Mouse (Mus musculus) limb, embryonic 12.5 days (tissue): ENCODE data around the gene Mmp19. TPM values are rescaled to one million over a fixed set of nuclear protein-coding genes. Genes with fewer than 3 reads are reported as not detected.

ENCODE experiments used
- ATAC-seq: fragments of 200-750 bp; cut with Nextera tagmentation; 2 replicates; pipeline ENCODE4 v1.8.0; 2017; ENCODE audit warnings: low read depth, moderate TSS enrichment; ENCODE audit not compliant: insufficient number of reproducible peaks, insufficient read depth, low FRiP score, low TSS enrichment
- H3K27ac ChIP-seq: fragments of 300-500 bp; sonication (generic); 2 replicates; pipeline ENCODE4 v1.5.1; 2016; ENCODE audit warnings: mild to moderate bottlenecking, moderate library complexity
- H3K27me3 ChIP-seq: fragments of 300-500 bp; sonication (generic); 2 replicates; pipeline ENCODE4 v1.6.1; 2016; ENCODE audit warnings: mild to moderate bottlenecking, moderate library complexity
- H3K36me3 ChIP-seq: fragments of 300-500 bp; sonication (generic); 2 replicates; pipeline ENCODE4 v1.6.1; 2016; ENCODE audit warnings: mild to moderate bottlenecking, moderate library complexity
- H3K4me1 ChIP-seq: fragments of 300-500 bp; sonication (generic); replicated peaks from 2 replicates; pipeline ENCODE4 v1.6.1; 2016
- H3K4me2 ChIP-seq: fragments of 300-500 bp; sonication (generic); 2 replicates; pipeline ENCODE4 v1.6.1; 2016; ENCODE audit warnings: mild to moderate bottlenecking, moderate library complexity
- H3K4me3 ChIP-seq: fragments of 300-500 bp; sonication (generic); replicated peaks from 2 replicates; pipeline ENCODE4 v1.5.1; 2016; ENCODE audit warnings: mild to moderate bottlenecking
- H3K9ac ChIP-seq: fragments of 300-500 bp; sonication (generic); replicated peaks from 2 replicates; pipeline ENCODE4 v1.6.1; 2016; ENCODE audit warnings: mild to moderate bottlenecking, moderate library complexity
- H3K9me3 ChIP-seq: fragments of 300-500 bp; sonication (generic); 2 replicates; pipeline ENCODE4 v1.6.1; 2016; ENCODE audit warnings: mild to moderate bottlenecking, moderate library complexity
- WGBS: fragments of 180-500 bp; shearing (Covaris S2); methylation state at CpG from one replicate; pipeline ENCODE4 v1.1.7; 2016; 5-methylcytosine and 5-hydroxymethylcytosine counted together
- polyA plus RNA-seq: library from polyadenylated mRNA; unstranded; fragments of >200 nt; fragmentation: Nextera tagmentation; extraction: Ambion mirVana; gene quantifications from 2 replicates; pipeline ENCODE4 v1.2.1, GENCODE M21; 2016

Gene Mmp19
- polyA plus RNA-seq, 1 experiment from 2014 or later, result 0.50 TPM

DNA sequence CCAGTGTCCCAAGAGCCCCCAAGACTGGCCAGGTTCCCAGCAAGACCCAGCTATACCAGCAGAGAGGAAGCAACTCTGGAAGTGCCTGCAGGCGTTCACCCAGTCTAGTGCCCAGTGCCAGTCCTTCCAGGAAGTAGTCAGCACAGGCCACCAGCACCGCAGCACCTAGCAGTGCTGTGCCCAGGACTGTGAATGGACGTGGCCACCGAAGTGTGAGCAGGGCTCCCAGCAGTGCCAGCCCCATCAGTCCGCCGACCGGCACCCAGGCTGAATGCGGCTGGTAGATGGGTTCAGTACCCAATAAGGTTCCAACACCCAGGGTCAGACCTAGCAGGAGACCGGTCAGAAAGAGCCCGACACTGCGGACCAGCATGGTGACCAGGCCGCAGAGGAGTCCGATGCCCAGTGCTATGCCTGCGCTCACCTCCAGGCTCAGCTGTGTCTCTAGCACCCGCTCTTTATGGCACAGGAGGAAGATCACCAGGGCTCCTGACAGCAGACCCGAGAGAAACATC is 11.3 kb downstream of the Mmp19 start:
- peaks cover 56% of the 10 kb centered on the region for H3K36me3 ChIP-seq
- ATAC-seq, result no peak
- no peaks in the 10 kb centered on the region for H3K27me3 ChIP-seq
- H3K4me2 ChIP-seq, result no peak overlapping the region
- H3K9me3 ChIP-seq, result no peaks in the 10 kb centered on the region
- H3K27ac ChIP-seq, result no peak overlapping the region
- 88% methylated on average over 16 of the region's 16 CpGs for WGBS
- peaks cover 24% of the 10 kb centered on the region for H3K4me1 ChIP-seq
- H3K4me3 ChIP-seq, result no peak overlapping the region
- H3K9ac ChIP-seq, result peak overlapping the region; percentile 84; the same call in 1 of the 2 replicates

GRCm38 (mm10) chr10:128802956-128803355 is 12.2 kb downstream of the Mmp19 start:
- no peaks in the 10 kb centered on the region for H3K27me3 ChIP-seq
- peaks cover 55% of the 10 kb centered on the region for H3K36me3 ChIP-seq
- WGBS, result 57% methylated on average over 4 of the region's 4 CpGs
- H3K27ac ChIP-seq, result peak overlapping the region; percentile 99; the same call in 1 of the 2 replicates
- H3K9ac ChIP-seq, result peak overlapping the region; percentile 84
- H3K9me3 ChIP-seq, result no peaks in the 10 kb centered on the region
- peak overlapping the region; percentile 87 for H3K4me2 ChIP-seq
- ATAC-seq, result no peak
- H3K4me3 ChIP-seq, result peak overlapping the region; percentile 77
- H3K4me1 ChIP-seq, result peaks cover 34% of the 10 kb centered on the region

GRCm38 (mm10) chr10:128803361-128803760 is 12.7 kb downstream of the Mmp19 start:
- WGBS, result 11% methylated on average over 6 of the region's 6 CpGs
- peaks cover 54% of the 10 kb centered on the region for H3K36me3 ChIP-seq
- ATAC-seq, result no peak
- H3K4me3 ChIP-seq, result peak overlapping the region; percentile 77
- H3K4me1 ChIP-seq, result peaks cover 38% of the 10 kb centered on the region
- H3K4me2 ChIP-seq, result peak overlapping the region; percentile 87
- no peaks in the 10 kb centered on the region for H3K9me3 ChIP-seq
- H3K27ac ChIP-seq, result peak overlapping the region; percentile 99
- peak overlapping the region; percentile 84 for H3K9ac ChIP-seq
- H3K27me3 ChIP-seq, result no peaks in the 10 kb centered on the region

- no peaks in the 10 kb centered on the region for H3K27me3 ChIP-seq
- peaks cover 54% of the 10 kb centered on the region for H3K36me3 ChIP-seq
- WGBS, result under 1% methylated on average over 14 of the region's 14 CpGs
- peak within 1 kb of the TSS; percentile 87 for H3K4me2 ChIP-seq
- peaks cover 42% of the 10 kb centered on the region for H3K4me1 ChIP-seq
- peak; percentile 4; the same call in 1 of the 2 replicates for ATAC-seq
- H3K4me3 ChIP-seq, result peak within 1 kb of the TSS; percentile 77
- peak within 1 kb of the TSS; percentile 84 for H3K9ac ChIP-seq
- H3K27ac ChIP-seq, result peak within 1 kb of the TSS; percentile 99
- H3K9me3 ChIP-seq, result no peaks in the 10 kb centered on the region
Observed at GRCm38 (mm10) chr10:128803771-128804270, 13.1 kb downstream of the Mmp19 start, which contains the start of gene Dnajc14. Gene Dnajc14, plus strand, starts transcription at chr10:128804062.

- H3K9me3 ChIP-seq, result no peaks in the 10 kb centered on the region
- H3K27ac ChIP-seq, result peak within 1 kb of the TSS; percentile 99
- H3K9ac ChIP-seq, result peak within 1 kb of the TSS; percentile 84
- peaks cover 49% of the 10 kb centered on the region for H3K4me1 ChIP-seq
- WGBS, result under 1% methylated on average over 27 of the region's 28 CpGs
- peaks cover 57% of the 10 kb centered on the region for H3K36me3 ChIP-seq
- H3K4me3 ChIP-seq, result peak within 1 kb of the TSS; percentile 77
- H3K4me2 ChIP-seq, result peak within 1 kb of the TSS; percentile 87
- H3K27me3 ChIP-seq, result no peaks in the 10 kb centered on the region
- peak; percentile 33 for ATAC-seq
Observed at GRCm38 (mm10) chr10:128804271-128805091, 13.8 kb downstream of the Mmp19 start, which contains the start of gene Tmem198b. Gene Tmem198b, minus strand, starts transcription at chr10:128804370.

- ATAC-seq, result peak; percentile 91
- Histone ChIP-seq H3K36me3 (peaks cover 57% of the 10 kb centered on the region), H3K9ac (peak overlapping the region; percentile 84), H3K4me3 (peak overlapping the region; percentile 77), H3K9me3 (no peaks in the 10 kb centered on the region), H3K4me1 (peaks cover 51% of the 10 kb centered on the region), H3K27ac (peak overlapping the region; percentile 99), H3K27me3 (no peaks in the 10 kb centered on the region), H3K4me2 (peak overlapping the region; percentile 87)
- under 1% methylated on average over 70 of the region's 70 CpGs for WGBS
Observed at GRCm38 (mm10) chr10:128805092-128806000, 14.6 kb downstream of the Mmp19 start.

GRCm38 (mm10) chr10:128806086-128806485 is 15.4 kb downstream of the Mmp19 start:
- Histone ChIP-seq H3K4me2 (peak overlapping the region; percentile 87), H3K36me3 (peaks cover 51% of the 10 kb centered on the region), H3K9me3 (no peaks in the 10 kb centered on the region), H3K4me3 (peak overlapping the region; percentile 77), H3K9ac (peak overlapping the region; percentile 84), H3K27ac (peak overlapping the region; percentile 99), H3K27me3 (no peaks in the 10 kb centered on the region), H3K4me1 (peaks cover 51% of the 10 kb centered on the region)
- ATAC-seq, result no peak
- 59% methylated on average over 6 of the region's 6 CpGs for WGBS

DNA sequence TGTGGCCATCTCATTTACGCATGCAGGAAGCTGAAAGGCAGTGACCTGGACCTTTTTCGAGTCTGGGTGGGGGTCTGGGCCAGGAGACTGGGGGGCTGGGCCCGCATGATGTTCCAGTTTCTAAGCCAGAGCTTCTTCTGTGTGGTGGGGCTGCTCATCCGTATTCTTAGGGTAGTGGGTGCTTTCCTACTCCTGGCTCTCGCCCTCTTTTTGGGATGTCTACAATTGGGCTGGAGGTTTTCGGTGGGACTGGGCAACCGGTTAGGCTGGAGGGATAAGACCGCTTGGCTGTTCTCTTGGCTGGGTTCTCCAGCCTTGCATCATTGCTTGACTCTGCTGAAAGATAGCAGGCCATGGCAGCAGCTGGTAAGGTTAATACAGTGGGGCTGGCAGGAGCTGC is 16.3 kb downstream of the Mmp19 start:
- no peak overlapping the region for H3K27ac ChIP-seq
- no peaks in the 10 kb centered on the region for H3K9me3 ChIP-seq
- WGBS, result 90% methylated on average over 8 of the region's 8 CpGs
- peak overlapping the region; percentile 87 for H3K4me2 ChIP-seq
- no peak for ATAC-seq
- no peaks in the 10 kb centered on the region for H3K27me3 ChIP-seq
- H3K36me3 ChIP-seq, result peaks cover 42% of the 10 kb centered on the region
- H3K4me1 ChIP-seq, result peaks cover 51% of the 10 kb centered on the region
- peak overlapping the region; percentile 84 for H3K9ac ChIP-seq
- peak overlapping the region; percentile 77 for H3K4me3 ChIP-seq

- H3K36me3 ChIP-seq, result peaks cover 67% of the 10 kb centered on the region
- no peak within 1 kb of the TSS for H3K4me3 ChIP-seq
- no peak within 1 kb of the TSS for H3K4me2 ChIP-seq
- H3K27me3 ChIP-seq, result no peaks in the 10 kb centered on the region
- ATAC-seq, result no peak
- 89% methylated on average over 13 of the region's 13 CpGs for WGBS
- no peak within 1 kb of the TSS for H3K27ac ChIP-seq
- H3K4me1 ChIP-seq, result peaks cover 6% of the 10 kb centered on the region
- no peaks in the 10 kb centered on the region for H3K9me3 ChIP-seq
- no peak within 1 kb of the TSS for H3K9ac ChIP-seq
Observed at GRCm38 (mm10) chr10:128817033-128817432, 26.3 kb downstream of the Mmp19 start, which contains the start of gene Sarnp. Gene Sarnp, plus strand, starts transcription at chr10:128817333.

DNA sequence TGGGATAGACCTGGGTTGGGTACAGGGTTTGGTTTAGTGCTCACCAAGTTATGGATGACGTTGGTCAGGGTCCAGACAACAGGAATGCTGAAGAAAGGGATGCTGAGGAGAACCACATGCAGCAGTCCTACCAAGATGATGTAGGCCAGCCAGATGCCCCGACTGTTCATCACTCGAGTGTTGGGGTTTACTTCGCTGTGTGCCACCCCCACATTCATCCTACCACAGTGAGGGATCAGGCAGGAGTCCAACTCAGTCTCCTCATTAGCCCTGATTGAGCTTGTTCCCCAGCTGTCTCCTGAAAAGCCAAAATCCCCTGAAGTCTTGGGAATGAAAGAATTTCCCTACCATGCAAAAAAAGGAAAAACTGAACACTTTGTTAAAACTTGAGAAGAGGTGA is 29.5 kb downstream of the Mmp19 start:
- WGBS, result 89% methylated on average over 4 of the region's 4 CpGs
- Histone ChIP-seq H3K4me1 (peaks cover 15% of the 10 kb centered on the region), H3K9ac (no peak overlapping the region), H3K4me3 (no peak overlapping the region), H3K4me2 (no peak overlapping the region), H3K9me3 (no peaks in the 10 kb centered on the region), H3K27me3 (no peaks in the 10 kb centered on the region), H3K36me3 (peaks cover 51% of the 10 kb centered on the region), H3K27ac (no peak overlapping the region)
- no peak for ATAC-seq
